Mouse (Mus musculus) left cerebral cortex, adult 11 months (tissue): Measurements from ENCODE around the gene Pigk.

ENCODE experiments used
- DNase-seq: peaks from one replicate; pipeline ENCODE4 v3.0.0; 2022; ENCODE audit warnings: low spot score

The Pigk gene

DNA sequence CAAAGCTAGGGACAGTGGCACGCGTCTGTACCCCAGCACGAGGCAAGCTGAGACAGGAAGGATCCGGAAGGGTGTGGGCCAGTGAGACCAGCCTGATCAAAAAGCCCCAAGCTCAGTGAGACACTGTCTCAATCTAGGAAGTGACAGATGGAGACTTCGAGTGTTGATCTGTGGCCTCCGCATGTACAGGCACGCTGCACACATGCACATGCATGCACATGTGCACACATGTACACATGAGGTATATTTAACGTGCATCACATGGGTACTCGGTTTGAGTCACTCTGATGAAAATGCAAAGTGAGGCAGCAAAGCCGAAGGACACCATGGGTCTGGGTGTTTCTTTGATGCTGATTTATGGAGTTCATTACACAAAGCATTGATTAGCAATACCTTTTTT is 191.1 kb downstream of the Pigk start:
- DNase-seq, result no peak

DNA sequence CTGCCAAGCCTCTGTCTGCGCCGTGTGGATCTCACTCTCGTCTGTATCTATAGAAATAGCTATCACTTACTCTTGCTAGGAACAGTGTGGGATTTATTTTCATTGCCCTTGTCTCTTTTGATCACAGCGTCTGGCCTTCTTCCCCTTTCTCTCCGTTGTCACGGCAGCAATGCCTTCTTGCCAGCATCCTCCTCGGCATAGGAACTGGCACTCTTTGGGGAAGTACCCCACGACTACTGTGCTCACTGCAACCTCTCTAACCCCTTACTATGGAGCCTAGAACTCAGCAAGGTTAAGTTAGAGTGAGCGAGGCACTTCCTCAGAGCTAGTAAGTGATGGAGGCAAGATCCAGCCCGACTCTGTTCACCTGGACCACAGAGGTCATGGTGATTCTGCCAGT is 191.9 kb downstream of the Pigk start:
- no peak for DNase-seq

DNA sequence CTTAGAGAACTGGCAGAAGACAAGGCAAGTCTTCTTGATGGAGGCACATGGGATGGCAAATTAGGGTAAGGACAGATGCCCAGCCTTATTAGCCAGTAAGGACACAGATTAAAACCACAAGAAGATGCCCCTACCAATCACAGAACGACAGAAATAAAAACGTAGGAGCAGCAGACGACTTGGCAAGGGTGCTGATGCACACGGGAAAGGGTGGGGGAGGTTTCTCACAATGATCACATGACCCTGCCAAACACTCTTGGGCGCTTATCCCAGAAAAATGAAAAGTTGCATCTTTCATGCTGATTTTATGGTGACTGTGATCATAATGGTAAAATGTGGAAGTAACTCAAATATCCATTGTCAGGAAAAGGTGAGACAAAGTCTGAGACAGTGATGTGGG is 193.2 kb downstream of the Pigk start:
- DNase-seq, result no peak

DNA sequence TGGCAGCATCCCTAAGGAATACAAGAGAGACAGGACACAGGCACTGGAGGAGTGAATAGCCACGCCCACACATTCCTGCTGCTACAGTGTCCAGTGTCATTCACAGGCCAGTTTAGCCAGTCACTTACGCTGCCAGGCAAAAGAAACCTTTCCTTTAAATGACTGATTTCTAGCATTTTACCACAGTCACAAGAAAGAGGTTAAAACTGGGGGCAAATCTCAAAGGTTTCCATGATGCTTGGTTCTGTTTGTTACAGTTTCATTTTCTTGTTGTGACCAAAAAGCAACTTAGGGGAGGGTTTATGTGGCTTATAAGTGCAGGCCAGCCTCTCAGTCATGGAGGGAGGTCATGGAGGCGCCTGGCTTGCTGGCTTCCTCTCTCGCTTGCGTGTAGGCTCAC is 193.8 kb downstream of the Pigk start:
- DNase-seq, result no peak

DNA sequence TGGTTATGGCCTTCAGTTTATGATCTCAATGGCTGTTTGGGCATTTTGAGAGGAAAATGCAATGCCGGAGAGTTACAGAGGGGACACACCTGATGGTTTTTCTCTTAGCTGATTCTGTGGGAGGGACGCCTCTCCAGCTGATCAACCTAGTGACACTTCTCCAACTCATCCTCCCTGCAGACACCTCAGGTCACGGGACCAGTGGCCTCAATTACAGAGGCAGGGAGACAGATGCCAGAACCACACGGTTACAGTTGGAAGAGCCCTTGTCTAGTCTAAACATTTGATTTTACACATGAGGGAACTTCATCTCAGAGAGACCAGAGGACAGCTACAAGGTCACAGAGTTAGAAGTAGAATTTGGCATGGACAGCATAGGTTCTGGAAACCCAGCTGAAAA is 197.7 kb downstream of the Pigk start:
- DNase-seq, result no peak

DNA sequence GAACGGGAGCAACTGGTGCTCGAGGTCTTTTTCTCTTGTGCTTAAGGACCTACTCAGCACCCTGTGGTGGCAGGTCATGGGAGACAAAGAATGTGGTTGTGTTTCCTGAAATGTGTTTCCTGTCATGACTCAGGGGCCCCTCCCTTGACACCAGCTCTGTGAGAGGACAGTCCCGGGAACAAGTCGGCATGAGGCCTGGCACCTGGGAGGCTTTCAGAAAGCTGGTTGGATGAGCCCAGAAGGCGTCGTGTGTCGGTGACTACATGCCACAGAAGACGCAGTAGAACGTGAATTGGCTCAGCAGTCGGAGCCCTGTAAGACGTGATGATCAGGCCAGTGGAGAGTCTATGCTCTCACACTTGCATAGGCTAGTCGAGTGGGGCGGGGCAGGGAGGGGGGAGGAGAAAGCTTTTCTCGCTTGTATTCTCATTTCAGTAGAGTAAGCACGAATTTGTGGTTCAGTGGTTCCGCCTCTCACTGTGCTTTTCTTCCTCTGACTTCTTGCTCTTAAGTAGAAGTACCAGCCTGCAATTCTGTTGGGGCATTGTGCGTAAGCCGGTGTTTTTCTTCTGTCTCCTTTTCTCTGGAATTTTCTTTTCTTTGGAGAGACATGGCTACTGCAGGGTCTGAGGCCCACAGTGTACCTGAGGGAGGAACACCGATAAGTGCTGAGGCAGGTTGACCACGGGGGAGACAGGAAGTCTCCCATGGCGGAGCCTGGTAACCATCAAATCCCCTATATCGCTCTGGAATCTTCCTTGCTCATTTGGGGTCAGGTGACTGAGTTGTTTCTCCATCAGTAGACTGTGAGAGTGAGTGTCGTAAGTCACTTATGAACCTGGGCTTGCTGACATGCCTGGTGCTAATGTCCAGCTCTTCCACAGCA is 198.6 kb downstream of the Pigk start:
- DNase-seq, result no peak

DNA sequence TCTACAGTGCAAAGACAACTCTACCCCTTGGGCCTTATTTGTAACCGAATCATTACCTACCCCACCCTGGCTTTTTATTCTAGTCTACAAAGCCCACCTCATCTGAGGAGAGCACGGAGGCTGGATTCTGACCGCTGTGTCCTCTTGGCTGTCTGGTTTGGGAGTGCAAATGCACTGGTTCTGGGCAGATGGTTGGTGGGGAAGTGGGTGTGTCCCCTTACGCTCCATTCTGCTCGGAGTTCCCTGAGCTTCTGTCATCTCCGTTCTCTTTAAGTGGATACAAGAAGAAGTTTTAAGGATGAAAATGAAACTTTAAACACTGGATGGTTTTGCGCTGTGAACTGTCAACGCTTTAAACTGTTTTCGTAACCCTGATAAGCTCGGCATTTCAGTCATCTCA is 199.2 kb downstream of the Pigk start:
- DNase-seq, result no peak

DNA sequence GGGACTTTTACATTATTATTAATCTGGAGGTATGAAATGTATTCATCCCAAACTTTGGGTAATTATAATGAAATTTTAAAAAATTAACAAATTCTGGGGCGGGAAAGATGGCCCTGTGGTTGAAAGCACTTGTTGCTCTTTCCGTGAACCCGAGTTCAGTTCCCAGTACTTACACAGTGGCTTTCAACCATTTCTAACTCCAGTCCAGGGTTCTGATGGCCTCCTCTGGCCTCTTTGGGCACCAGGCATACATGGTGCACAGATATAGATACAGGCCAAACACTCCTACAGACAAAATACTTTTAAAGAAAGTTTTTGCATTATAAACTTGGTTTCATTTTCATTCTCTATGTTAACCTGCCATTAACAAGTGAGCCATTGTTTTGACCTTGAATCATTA is 199.7 kb downstream of the Pigk start:
- no peak for DNase-seq

DNA sequence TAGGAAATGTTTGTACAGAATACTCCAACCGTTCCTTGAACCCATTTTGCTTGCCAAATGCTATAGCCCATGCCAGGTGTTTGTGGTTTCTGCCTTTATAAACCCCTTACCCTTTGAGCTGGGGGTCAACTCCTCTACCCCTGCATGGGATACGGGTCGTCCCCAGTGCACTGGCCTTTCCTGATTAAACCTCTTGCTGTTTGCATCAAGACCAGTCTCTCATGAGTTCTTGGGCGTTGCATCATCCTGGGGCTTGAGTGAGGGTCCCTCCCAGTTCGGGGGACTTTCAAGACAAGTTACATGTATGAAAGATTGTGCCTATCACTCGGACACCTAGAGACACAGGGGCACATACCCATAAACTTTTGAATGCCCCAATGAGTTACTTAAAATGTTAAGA is 200.5 kb downstream of the Pigk start:
- no peak for DNase-seq

DNA sequence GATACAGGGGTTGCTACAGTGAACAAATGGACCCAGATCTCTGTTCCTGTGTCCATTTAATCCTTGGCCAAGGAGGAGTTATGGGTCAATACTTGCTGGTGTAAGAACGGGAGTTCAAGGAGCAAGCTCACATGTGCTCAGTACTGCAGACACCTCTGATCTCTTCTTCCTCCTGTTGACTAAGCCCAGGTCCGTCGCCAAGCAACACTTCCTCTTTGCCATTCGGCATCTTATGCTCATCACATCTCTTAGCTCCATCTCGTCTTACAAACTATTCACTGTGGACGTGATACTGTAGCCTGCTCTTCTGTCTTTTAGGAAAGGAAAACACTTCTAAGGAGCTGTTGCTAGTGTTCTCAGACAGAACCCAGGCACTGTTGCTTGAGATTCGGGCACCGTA is 203.7 kb downstream of the Pigk start:
- DNase-seq, result no peak

DNA sequence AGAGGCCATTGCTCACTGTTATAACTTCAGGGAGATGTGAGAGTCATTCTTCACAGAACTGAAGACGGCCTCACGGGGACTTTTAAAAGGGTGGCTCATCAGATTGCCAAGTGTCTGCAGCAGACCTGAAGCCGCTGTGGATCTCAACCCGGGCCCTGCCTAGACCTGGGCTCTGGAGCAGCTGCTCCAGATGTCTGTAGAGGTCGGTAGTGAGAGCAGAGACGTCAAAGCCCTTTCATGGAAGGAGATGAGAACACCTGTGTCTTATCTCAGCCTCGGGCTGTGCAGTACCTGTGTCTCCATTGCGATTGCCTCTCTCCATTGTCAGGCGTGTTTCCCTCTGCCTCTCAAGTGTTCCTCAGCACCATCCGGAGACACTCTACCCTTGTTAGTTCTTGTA is 205.2 kb downstream of the Pigk start:
- DNase-seq, result no peak

DNA sequence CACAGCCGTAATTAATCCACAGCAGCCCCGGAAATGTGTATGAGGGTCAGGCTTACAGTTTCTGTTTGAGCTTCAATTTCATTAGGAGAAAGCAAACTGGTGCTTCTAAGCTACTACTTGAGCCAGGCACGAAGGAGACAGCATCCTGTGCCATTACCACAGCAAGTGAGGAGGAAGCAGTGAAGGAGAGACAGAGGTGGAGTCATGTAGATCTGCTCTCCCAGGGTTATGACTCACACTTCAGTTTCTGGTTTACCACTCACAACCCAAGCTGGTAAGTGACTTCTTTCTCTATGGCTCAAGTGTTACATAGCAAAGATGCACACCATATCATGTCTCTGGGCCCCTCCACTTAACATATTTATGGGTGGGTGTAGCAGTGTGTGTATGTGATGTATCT is 206.5 kb downstream of the Pigk start:
- DNase-seq, result no peak

DNA sequence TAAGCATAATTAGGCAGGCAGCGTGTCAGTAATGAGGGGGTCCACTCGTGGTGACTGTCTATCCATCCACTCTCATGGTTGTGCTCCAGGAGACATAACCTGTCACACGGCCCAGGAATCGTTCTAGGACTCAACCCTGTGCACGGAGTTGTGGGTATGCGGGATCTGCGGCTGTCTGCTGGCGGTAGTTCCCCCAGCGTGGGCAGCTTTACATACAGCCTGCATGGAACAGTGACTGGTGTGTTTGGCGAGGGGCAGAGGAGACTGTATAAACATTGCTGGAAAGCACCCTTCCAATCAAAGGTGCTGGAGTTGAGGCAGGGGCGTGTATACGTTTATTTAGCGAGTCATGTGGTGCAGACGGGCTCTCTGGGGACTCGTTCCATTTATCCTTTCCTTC is 209.6 kb downstream of the Pigk start:
- no peak for DNase-seq

DNA sequence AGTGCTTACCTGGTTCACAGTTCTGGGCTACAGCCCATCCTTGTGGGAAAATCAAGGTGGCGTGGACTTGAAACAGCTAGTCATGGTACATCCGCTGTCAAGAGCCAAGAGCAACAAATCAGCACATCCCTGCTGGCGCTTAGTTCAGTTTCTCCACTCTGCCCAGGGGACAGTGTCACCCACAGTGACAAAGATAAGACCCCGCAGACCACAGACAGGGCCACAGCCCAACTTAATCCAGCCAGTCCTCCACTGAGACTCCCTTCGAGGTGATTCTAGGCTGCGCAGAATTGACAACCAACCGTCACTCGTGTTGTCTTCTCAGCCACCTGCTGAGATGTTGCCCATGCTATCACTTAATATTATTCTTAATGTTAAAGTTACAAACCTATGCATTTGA is 211.5 kb downstream of the Pigk start:
- no peak for DNase-seq

DNA sequence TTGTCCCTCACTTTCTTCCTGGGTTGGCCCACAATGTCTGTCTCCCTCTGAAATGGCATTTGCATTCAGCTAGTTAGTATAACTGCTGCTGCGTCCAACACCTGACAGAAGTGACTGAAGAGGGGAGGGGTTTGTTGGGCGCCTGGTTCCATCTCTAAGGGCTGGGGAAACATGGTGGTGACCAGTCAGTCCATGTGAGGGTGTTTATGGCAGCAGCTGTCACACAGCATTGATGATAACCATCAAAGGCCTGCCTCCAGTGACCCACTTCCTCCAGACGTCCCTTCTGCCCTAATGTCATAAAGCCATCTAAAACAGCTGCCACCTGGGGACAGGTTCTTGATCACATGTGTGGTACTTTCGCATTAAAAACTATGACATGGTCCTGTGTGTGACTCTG is 212.3 kb downstream of the Pigk start:
- no peak for DNase-seq

DNA sequence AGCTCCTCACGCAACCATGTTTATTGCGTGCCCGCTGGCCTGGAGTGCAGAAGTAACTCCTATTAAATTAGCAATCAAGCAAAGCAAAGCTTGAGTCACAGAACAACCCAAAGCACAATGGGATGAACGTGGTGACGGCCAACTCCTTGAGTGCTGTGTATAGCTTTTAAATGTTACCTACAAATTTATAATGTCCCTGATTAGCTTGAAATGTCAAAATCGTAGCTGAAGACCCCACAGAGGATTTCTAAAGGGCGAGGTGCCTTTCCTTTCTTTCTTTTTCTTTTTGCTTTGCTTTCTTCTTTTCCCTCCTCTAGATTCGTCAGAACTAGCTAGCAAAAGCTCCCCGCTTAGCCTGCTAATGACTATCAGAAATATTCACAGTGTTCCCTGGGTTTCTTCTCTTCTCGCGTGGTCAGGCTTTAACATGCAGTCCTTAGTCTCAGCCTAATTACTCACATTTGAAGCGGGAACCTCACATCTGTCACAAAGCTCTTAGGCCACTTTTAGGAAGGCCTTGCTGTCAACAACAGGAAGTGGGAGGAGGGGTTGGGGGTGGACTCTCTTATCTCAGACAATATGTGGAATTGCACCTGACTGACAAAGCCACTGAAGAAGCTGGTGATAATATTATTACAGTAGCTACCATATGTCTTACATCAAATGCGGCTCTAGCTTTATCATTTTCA is 214.5 kb downstream of the Pigk start:
- no peak for DNase-seq

DNA sequence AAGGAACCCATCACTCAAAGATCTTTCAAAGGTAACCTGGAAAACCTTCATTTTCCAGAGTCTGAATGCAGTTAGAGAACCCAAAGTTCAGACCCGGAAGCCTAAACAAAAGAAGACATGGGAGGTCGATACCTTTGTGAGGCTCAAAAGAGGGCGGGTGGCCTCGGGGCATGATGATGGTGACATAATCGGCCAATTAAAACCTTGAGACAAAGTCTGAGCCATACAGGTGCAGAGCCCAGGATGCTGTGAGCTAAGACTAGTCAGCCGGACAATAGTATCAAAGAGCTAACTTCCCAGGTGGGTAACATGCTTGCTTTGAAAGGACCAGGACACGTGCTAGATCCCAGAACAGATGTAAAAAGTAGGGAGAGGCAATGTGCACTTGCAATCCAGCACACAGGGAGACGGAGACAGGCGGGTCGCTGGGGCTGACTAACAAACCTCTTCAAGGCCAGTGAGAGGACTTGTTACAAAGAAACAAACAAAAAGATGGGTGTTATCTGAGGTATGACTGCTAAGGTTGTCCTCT is 215.4 kb downstream of the Pigk start:
- DNase-seq, result no peak

DNA sequence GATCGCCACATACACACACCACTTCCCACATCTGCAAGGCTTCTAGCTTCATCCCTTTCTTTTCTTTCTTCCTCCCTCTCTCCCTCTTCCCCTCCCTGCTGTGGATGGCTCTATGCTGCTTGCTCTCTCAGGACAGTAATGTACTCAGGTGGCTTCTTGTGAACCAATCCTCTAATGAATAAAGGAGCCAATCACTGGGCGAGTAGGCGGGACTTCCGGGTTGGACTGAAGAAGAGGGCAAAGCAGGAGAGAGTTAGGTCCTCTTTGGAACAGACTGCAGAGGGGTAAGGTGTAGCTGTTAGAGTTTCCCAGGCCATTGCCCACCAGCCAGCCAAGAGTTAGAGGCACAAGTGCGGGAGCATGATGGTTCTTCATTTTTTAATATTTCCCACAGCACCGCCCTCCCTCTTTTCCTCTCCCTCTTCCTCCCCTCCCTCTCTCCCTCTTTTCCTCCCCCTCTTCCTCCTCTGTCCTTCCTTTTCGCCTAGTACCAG is 215.9 kb downstream of the Pigk start:
- no peak for DNase-seq

DNA sequence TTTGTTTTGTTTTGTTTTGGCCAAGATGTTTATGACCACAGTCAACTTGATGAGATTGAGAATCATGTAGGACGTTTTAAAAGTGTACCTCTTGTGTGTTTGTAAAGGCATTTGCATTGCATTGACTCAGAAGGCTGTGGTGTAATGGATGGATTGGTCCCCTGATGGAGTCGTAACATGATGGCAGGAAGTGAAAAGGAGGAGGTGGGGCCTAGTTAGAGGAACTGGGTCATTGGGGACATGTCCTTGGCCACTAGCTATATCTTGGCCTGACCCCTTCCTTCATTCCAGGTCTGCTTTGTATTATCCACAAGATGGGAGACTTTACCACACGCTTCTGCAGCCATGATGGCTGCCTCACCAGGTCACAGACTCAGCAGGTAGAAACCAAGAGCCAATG is 217.5 kb downstream of the Pigk start:
- DNase-seq, result no peak

DNA sequence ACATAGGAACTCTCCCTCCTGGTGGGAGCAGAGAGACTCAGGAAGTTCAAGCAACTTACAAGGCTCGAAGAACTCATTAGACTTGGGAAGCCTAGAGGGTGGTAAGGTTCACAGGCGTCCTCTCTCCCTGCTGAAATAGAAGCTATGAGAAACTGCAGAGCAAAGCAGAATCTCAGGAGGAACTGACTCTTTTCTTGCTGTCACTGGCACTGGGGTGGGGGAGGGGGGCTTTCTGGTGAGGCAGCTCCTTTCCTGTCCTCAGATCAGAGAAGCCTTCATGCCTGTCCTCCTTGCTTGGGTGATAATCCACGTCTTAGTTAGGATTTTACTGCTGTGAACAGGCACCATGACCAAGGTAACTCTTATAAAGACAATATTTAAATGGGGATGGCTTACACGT is 218.2 kb downstream of the Pigk start:
- DNase-seq, result no peak

DNA sequence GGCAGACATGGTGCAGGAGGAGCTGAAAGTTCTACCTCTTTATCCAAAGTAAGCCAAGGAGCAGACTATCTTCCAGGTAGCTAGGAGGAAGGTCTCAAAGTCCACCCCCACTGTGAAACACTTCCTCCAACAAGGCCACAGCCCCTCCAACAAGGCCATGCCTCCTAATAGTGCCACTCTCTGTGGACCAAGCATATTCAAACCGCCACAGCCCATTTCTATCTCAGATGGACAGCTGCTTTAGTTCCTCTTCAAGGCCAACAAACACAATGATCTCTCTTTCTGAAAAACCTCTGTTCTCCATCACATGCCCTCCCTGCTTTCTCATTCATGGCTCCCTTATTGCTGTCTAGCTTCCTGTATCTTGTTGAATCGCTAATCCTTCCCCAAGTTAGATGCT is 218.6 kb downstream of the Pigk start:
- DNase-seq, result no peak

DNA sequence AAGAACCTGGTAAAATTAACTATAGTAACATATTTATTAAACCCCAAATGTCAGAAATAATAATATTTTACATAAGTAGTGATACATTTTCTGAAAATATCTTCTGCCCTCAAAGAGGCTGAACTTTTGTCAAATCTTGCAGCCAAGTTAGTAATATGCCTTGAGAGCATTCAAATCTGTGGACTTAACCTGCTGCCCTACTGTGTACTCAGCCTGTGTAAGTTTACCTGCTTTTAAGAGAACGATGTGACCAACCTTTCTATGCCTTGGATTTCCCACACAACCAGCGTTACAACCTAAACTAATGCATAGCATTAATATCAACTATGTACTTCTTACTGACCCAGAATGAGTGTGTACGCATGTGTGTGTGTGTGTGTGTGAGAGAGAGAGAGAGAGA is 219.8 kb downstream of the Pigk start:
- no peak for DNase-seq

DNA sequence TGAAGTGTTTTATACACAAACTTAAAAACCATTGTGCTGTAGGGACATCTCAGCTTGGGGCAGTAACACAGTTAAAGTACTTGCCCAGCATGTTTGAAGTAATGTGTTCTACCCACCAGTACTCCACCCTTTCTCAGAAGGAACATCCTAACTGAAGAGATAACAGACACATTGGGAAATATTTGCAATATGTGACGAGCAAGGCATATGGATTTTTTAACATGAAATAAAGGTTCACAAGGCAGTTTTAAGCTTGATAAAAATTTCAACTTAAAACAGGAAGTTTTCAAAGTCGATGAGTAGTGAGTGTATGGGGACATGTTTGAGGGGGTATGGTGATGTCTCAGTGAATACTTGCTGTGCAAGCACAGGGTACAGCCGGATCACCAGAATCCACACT is 222.4 kb downstream of the Pigk start:
- DNase-seq, result no peak
